21 mouse cellular contexts compared by ENCODE assay signal in genomic region chr6:133171286-133171685, GRCm38 (mm10).
A peak's percentile ranks its signal among the peaks of the same experiment; 100 is the strongest.
DNase-seq lines count a peak whose midpoint lies in the region; ATAC-seq and TF ChIP-seq lines count a peak whose summit lies in the region.
"Had no signal": no experiment of that assay in that cellular context is flagged by ENCODE, and none has a peak within 500 bp of the region (broad histone marks: within the 10 kb centered on the region; RNA-seq: fewer than 3 reads in every experiment).

No protein-coding gene starts in this region.

- H3K27me3 ChIP-seq in heart, adult 2 months (ENCODE audit: control insufficient read depth, insufficient read depth, low read length) = no peaks in the 10 kb centered on the region
- H3K27me3 ChIP-seq in heart, embryonic 10.5 days (ENCODE audit: insufficient read depth, poor library complexity, severe bottlenecking) = no peaks in the 10 kb centered on the region
- H3K27me3 ChIP-seq in liver, postnatal 0 days (ENCODE audit: insufficient read depth, low read length) = no peaks in the 10 kb centered on the region
- no peaks in the 10 kb centered on the region for H3K27me3 ChIP-seq in liver, embryonic 11.5 days (replicated peaks; ENCODE audit: control insufficient read depth, insufficient read depth, low read length)
- H3K27me3 ChIP-seq in kidney, embryonic 16.5 days (ENCODE audit: insufficient read depth, low read length) = no peaks in the 10 kb centered on the region
- H3K27me3 ChIP-seq: heart, embryonic 12.5 days; intestine, embryonic 15.5 days; limb, embryonic 13.5 days; megakaryocyte, embryonic 14.5 days had no signal

- H3K9me3 ChIP-seq in heart, embryonic 10.5 days = no peaks in the 10 kb centered on the region
- no peaks in the 10 kb centered on the region for H3K9me3 ChIP-seq in liver, postnatal 0 days (ENCODE audit: low read length)
- no peaks in the 10 kb centered on the region for H3K9me3 ChIP-seq in liver, embryonic 11.5 days (ENCODE audit: control insufficient read depth, low read length)
- no peaks in the 10 kb centered on the region for H3K9me3 ChIP-seq in kidney, embryonic 16.5 days (ENCODE audit: low read length)
- H3K9me3 ChIP-seq: embryonic facial prominence, embryonic 10.5 days; heart, embryonic 12.5 days; intestine, embryonic 15.5 days; limb, embryonic 13.5 days had no signal

- no peak overlapping the region for H3K9ac ChIP-seq in heart, adult 2 months (ENCODE audit: low read depth, low read length)
- H3K9ac ChIP-seq in liver, postnatal 0 days (replicated peaks) = no peak overlapping the region
- no peak overlapping the region for H3K9ac ChIP-seq in liver, embryonic 11.5 days (ENCODE audit: low read depth, low read length)
- no peak overlapping the region for H3K9ac ChIP-seq in kidney, embryonic 16.5 days (replicated peaks; ENCODE audit: low read length)
- H3K9ac ChIP-seq: heart, embryonic 12.5 days; intestine, embryonic 15.5 days; limb, embryonic 13.5 days had no signal

- TF ChIP-seq CTCF in heart, adult 2 months (IDR thresholded peaks at IDR 0.05) = peak; percentile 42
- TF ChIP-seq CTCF in liver, postnatal 0 days (IDR thresholded peaks at IDR 0.05; ENCODE audit: low read depth) = peak; percentile 26

- H3K4me3 ChIP-seq in heart, adult 2 months = no peak overlapping the region
- H3K4me3 ChIP-seq in heart, embryonic 10.5 days = no peak overlapping the region
- no peak overlapping the region for H3K4me3 ChIP-seq in liver, postnatal 0 days (ENCODE audit: low read depth, low read length)
- H3K4me3 ChIP-seq in liver, embryonic 11.5 days (ENCODE audit: low read depth, low read length) = no peak overlapping the region
- no peak overlapping the region for H3K4me3 ChIP-seq in kidney, embryonic 16.5 days (ENCODE audit: low read length)
- H3K4me3 ChIP-seq: embryonic facial prominence, embryonic 10.5 days; erythroblast, embryonic 14.5 days; heart, embryonic 12.5 days; intestine, embryonic 15.5 days; limb, embryonic 13.5 days; megakaryocyte, embryonic 14.5 days; myocyte had no signal

- no peak for TF ChIP-seq POLR2A in heart, adult 2 months (IDR thresholded peaks at IDR 0.05; ENCODE audit: insufficient read depth, low read depth, low read length)

- no peak overlapping the region for H3K27ac ChIP-seq in heart, adult 2 months
- H3K27ac ChIP-seq in heart, embryonic 10.5 days = no peak overlapping the region
- H3K27ac ChIP-seq in liver, postnatal 0 days (ENCODE audit: low read depth) = no peak overlapping the region
- no peak overlapping the region for H3K27ac ChIP-seq in liver, embryonic 11.5 days (ENCODE audit: low read depth, low read length)
- no peak overlapping the region for H3K27ac ChIP-seq in kidney, embryonic 16.5 days (ENCODE audit: low read length)
- H3K27ac ChIP-seq: embryonic facial prominence, embryonic 10.5 days; intestine, embryonic 15.5 days; limb, embryonic 13.5 days had no signal

- no peaks in the 10 kb centered on the region for H3K4me1 ChIP-seq in heart, adult 2 months (ENCODE audit: control insufficient read depth, insufficient read depth, low read length)
- H3K4me1 ChIP-seq in heart, embryonic 10.5 days = no peaks in the 10 kb centered on the region
- H3K4me1 ChIP-seq in liver, postnatal 0 days (ENCODE audit: insufficient read depth) = no peaks in the 10 kb centered on the region
- no peaks in the 10 kb centered on the region for H3K4me1 ChIP-seq in liver, embryonic 11.5 days (replicated peaks; ENCODE audit: control insufficient read depth, insufficient read depth, low read length)
- no peaks in the 10 kb centered on the region for H3K4me1 ChIP-seq in kidney, embryonic 16.5 days (ENCODE audit: insufficient read depth, low read length)
- H3K4me1 ChIP-seq: embryonic facial prominence, embryonic 10.5 days; heart, embryonic 12.5 days; intestine, embryonic 15.5 days; limb, embryonic 13.5 days; megakaryocyte, embryonic 14.5 days had no signal

- H3K4me2 ChIP-seq in liver, postnatal 0 days (ENCODE audit: low read depth, low read length) = no peak overlapping the region
- no peak overlapping the region for H3K4me2 ChIP-seq in liver, embryonic 11.5 days
- H3K4me2 ChIP-seq in kidney, embryonic 16.5 days (replicated peaks; ENCODE audit: low read depth, low read length) = no peak overlapping the region
- H3K4me2 ChIP-seq: heart, embryonic 12.5 days; intestine, embryonic 15.5 days; limb, embryonic 13.5 days had no signal

- no peaks in the 10 kb centered on the region for H3K36me3 ChIP-seq in heart, adult 2 months (ENCODE audit: control insufficient read depth, insufficient read depth, low read length)
- no peaks in the 10 kb centered on the region for H3K36me3 ChIP-seq in heart, embryonic 10.5 days
- H3K36me3 ChIP-seq in liver, postnatal 0 days (replicated peaks; ENCODE audit: insufficient read depth, low read length) = no peaks in the 10 kb centered on the region
- no peaks in the 10 kb centered on the region for H3K36me3 ChIP-seq in liver, embryonic 11.5 days (ENCODE audit: control insufficient read depth, insufficient read depth, low read length)
- H3K36me3 ChIP-seq in kidney, embryonic 16.5 days (ENCODE audit: insufficient read depth, low read length) = no peaks in the 10 kb centered on the region
- H3K36me3 ChIP-seq: embryonic facial prominence, embryonic 10.5 days; heart, embryonic 12.5 days; intestine, embryonic 15.5 days; limb, embryonic 13.5 days had no signal

- no peak for TF ChIP-seq EP300 in heart, adult 2 months (IDR thresholded peaks at IDR 0.05; ENCODE audit: insufficient read depth, low read depth, low read length)
- TF ChIP-seq EP300 in liver, postnatal 0 days (IDR thresholded peaks at IDR 0.05; ENCODE audit: low read depth) = no peak

- WGBS in heart, adult 2 months = 41% methylated on average over 2 of the region's 2 CpGs
- WGBS in heart, embryonic 10.5 days = 50% methylated on average over 2 of the region's 2 CpGs
- 51% methylated on average over 2 of the region's 2 CpGs for WGBS in liver, postnatal 0 days (ENCODE audit: insufficient replicate concordance)
- WGBS in liver, embryonic 11.5 days = 59% methylated on average over 2 of the region's 2 CpGs
- WGBS in kidney, embryonic 16.5 days = 67% methylated on average over 2 of the region's 2 CpGs

- ATAC-seq in liver, postnatal 0 days = no peak
- no peak for ATAC-seq in liver, embryonic 11.5 days (replicated peaks; ENCODE audit: low FRiP score)
- 0 out of 2 replicates have a peak, but pooled peaks have one; percentile 32 for ATAC-seq in common myeloid progenitor, adult 5-6 weeks (replicated peaks; ENCODE audit: low read depth, poor library complexity, severe bottlenecking)
- no peak for ATAC-seq in kidney, embryonic 16.5 days (ENCODE audit: low FRiP score, low TSS enrichment)
- ATAC-seq in megakaryocyte-erythroid progenitor cell, adult 5-6 weeks (replicated peaks; ENCODE audit: low FRiP score, low TSS enrichment, poor library complexity, severe bottlenecking) = no peak
- ATAC-seq: intestine, embryonic 15.5 days had no signal

- no peak for DNase-seq in heart, adult 2 months
- no peak for DNase-seq in heart, embryonic 10.5 days (ENCODE audit: low spot score)
- no peak for DNase-seq in liver, postnatal 0 days
- no peak for DNase-seq in liver, embryonic 11.5 days (ENCODE audit: low spot score)
- peak; percentile 13 for DNase-seq in ES-CJ7 (ENCODE audit: low read depth, low spot score)
- DNase-seq: cerebellum, adult 2 months; gastrocnemius, postnatal 25 days; heart, postnatal 4 days; kidney, postnatal 4 days; lung, adult 2 months; retina, postnatal 1 day had no signal

- H3K79me2 ChIP-seq in heart, adult 2 months (replicated peaks; ENCODE audit: control insufficient read depth, insufficient read depth, low read length) = no peaks in the 10 kb centered on the region

- intact Hi-C loops in heart, adult 2 months (cut with DNase I) = no loop called here
